Mouse (Mus musculus) kidney, adult 18-20 months (tissue): ENCODE results near the gene Brwd1.
"Not testable (repeated sequence)": the region's sequence is repeated elsewhere in the genome, so short reads cannot be mapped to it uniquely, and the experiment has no call there.

ENCODE experiments used
- DNase-seq: peaks from one replicate; pipeline ENCODE4 v3.0.0; 2021

The Brwd1 gene

GRCm38 (mm10) chr16:96082301-96083178 lies at the start of gene Brwd1:
Gene Brwd1 (minus strand): TSS chr16:96082526.
- peak; percentile 90 for DNase-seq

GRCm38 (mm10) chr16:96128466-96128865 lies 46.1 kb upstream of the Brwd1 start:
- no peak for DNase-seq

- peak; percentile 95 for DNase-seq
These were observed 45.5 kb upstream of the Brwd1 start, which contains the start of gene Hmgn1 for GRCm38 (mm10) chr16:96127657-96128344. Gene Hmgn1 (minus strand): TSS chr16:96127729.

- DNase-seq, result no peak
These were observed 44.9 kb upstream of the Brwd1 start for GRCm38 (mm10) chr16:96127288-96127656.

- no peak for DNase-seq
These were observed 44.4 kb upstream of the Brwd1 start for GRCm38 (mm10) chr16:96126684-96127171.

- DNase-seq, result no peak
These were observed 37.8 kb upstream of the Brwd1 start for GRCm38 (mm10) chr16:96120022-96120623.

- no peak for DNase-seq
These were observed 32.4 kb upstream of the Brwd1 start for GRCm38 (mm10) chr16:96114729-96115128.

- no peak for DNase-seq
These were observed 30.4 kb upstream of the Brwd1 start for GRCm38 (mm10) chr16:96112769-96113168.

GRCm38 (mm10) chr16:96110655-96111345 lies 28.5 kb upstream of the Brwd1 start:
- no peak for DNase-seq

- no peak for DNase-seq
These were observed 27.3 kb upstream of the Brwd1 start for GRCm38 (mm10) chr16:96109673-96110072.

GRCm38 (mm10) chr16:96103036-96103435 lies 20.7 kb upstream of the Brwd1 start:
- DNase-seq, result no peak

- not testable (repeated sequence) for DNase-seq
These were observed 15.5 kb upstream of the Brwd1 start for GRCm38 (mm10) chr16:96097811-96098210.

- no peak for DNase-seq
These were observed 13.6 kb upstream of the Brwd1 start for GRCm38 (mm10) chr16:96095966-96096365.

GRCm38 (mm10) chr16:96091515-96092504 lies 9.5 kb upstream of the Brwd1 start:
- no peak for DNase-seq

- no peak for DNase-seq
These were observed 5.8 kb upstream of the Brwd1 start for GRCm38 (mm10) chr16:96088120-96088519.

GRCm38 (mm10) chr16:96087436-96087835 lies 5.1 kb upstream of the Brwd1 start:
- DNase-seq, result no peak

- DNase-seq, result no peak
These were observed 4.7 kb upstream of the Brwd1 start for GRCm38 (mm10) chr16:96087001-96087400.

GRCm38 (mm10) chr16:96085597-96085996 lies 3.3 kb upstream of the Brwd1 start:
- no peak for DNase-seq

GRCm38 (mm10) chr16:96083179-96083646 lies 887 bp upstream of the Brwd1 start:
- peak; percentile 80 for DNase-seq

GRCm38 (mm10) chr16:96081742-96082241 lies 534 bp downstream of the Brwd1 start:
- no peak for DNase-seq

- DNase-seq, result peak; percentile 96
These were observed 995 bp downstream of the Brwd1 start for GRCm38 (mm10) chr16:96081331-96081730.
